Mouse (Mus musculus) thymus, adult 2 months (tissue): Measurements from ENCODE around the gene Suclg1.

ENCODE experiments used
- CTCF ChIP-seq: fragments of 200-500 bp; IDR thresholded peaks from 2 replicates; pipeline ENCODE4 v1.5.1; 2012; ENCODE audit warnings: mild to moderate bottlenecking, control low read depth, low read length, moderate library complexity, borderline replicate concordance; ENCODE audit not compliant: control insufficient read depth, poor library complexity, insufficient read depth; ENCODE audit errors: extremely low read depth
- POLR2A ChIP-seq: fragments of 200-500 bp; IDR thresholded peaks from 2 replicates; pipeline ENCODE4 v1.6.1; 2012; ENCODE audit warnings: mild to moderate bottlenecking, low read length, control low read depth, moderate library complexity; ENCODE audit not compliant: control insufficient read depth, poor library complexity, insufficient read depth; ENCODE audit errors: extremely low read depth

DNA sequence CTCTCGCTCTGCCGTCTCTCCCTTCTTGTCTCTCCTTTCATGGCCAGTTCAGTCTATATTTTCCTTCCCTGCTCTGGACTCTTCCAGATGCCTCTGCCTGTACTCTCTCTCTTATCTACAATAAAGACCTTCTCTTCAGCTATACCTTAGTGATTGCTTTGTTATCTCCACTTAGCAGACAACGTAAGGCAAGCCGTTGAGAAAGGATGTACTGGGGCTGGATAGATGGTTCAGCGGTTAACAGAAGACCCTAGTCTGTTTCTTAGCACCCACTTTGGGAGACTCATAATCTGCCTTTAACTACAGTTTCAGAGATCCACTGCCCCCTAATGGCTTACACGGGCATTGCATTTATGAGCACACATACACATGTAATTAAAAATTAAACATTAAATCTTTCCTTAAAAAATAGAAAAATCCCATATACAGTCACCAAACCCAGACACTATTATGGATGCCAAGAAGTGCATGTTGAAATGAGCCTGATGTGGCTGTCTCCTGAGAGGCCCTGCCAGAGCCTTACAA lies 14.9 kb upstream of the Suclg1 start:
- TF ChIP-seq POLR2A: no peak
- TF ChIP-seq CTCF: no peak
